Mouse (Mus musculus): ENCODE results near the gene Themis3.

Themis3 gene

DNA sequence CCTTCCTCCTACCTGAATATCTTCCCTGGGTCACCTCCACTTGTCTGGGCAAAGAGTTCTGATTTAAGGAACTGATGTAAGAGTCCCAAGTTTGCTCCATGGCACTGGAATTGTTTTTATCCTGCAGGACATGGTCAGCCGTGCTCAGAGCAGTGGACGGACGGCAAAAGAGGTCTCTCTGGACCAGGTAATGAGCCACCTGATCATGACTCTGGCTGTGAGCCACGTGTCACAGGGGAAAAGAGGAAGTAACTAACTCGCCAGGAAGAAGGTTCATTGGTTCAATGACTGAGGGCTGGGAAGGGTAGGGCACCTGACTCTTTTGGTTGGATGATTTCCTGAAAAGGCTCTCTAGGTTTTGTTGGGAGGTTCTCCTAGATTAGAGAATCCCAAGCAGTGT, at the start of gene Themis3:
Themis3 (minus strand) TSS at position 187 of the 400 bp plus-strand sequence.
- DNase-seq (ENCODE audit: low spot score) = no peak

DNA sequence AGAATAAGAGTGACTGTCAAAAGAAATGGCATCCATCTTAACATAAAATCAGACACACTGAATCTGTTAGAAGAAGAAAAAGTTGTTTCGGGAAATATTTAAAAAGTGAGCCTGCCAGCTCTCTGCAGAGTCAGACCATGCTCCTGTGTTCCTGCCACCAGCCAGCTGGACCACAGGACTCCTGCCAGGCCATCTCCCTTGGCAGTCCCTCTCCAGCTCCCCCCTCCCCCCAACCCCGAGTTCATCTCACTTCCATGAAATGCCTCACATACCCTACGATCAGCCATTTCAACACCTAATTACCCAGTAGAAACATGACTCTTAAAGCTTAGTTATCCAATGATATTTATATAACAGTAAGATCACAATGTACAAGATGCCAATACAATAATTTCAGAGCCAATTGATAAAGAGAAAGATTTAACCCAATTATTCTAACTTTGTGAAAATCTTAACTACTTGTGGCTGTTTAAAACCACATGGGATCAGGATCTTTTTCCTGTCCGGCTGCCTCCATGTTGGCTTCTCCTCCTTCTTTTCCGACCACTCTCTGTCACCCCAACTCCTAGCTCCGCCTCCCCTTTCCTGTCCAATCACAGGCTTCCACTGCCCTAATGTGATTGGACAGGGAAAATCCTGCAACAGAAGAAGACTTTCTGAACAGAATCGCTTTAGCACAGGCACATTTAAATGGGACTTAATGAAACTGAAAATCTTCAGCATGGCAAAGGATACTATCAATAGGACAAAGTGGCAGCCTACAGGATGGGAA, 43.7 kb upstream of the Themis3 start:
- no peak for DNase-seq (ENCODE audit: low spot score)

DNA sequence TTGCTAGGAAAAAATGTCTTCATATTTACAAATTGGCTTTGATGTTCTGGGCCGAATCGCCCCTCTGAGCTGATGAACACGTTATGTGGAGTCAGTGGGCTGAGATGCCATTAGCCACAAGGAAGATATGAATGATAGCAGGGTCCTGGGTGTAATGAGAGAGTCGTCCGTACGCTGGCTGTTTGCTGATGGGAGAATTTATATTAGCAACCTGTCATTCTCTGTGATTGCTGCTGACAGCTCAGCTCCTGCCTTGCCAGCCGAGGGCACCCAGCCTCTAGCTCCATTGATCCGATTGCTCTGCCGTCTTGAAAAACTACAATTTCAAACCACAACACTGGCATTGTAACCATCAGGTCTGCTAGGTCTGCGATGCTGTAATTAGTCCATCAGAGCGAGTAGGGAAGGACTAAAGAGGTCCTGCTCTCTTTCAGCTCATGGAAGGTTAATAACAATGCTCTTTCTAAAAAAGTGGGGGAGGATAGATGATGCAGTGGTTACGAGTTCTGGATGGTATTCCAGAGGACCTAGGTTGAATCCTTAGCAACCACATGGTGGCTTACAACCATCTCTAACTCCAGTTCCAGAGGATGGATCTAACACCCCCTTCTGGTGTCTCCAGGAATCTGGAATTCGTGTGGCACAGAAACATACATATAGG, 25.7 kb upstream of the Themis3 start:
- DNase-seq (ENCODE audit: low spot score) = no peak

DNA sequence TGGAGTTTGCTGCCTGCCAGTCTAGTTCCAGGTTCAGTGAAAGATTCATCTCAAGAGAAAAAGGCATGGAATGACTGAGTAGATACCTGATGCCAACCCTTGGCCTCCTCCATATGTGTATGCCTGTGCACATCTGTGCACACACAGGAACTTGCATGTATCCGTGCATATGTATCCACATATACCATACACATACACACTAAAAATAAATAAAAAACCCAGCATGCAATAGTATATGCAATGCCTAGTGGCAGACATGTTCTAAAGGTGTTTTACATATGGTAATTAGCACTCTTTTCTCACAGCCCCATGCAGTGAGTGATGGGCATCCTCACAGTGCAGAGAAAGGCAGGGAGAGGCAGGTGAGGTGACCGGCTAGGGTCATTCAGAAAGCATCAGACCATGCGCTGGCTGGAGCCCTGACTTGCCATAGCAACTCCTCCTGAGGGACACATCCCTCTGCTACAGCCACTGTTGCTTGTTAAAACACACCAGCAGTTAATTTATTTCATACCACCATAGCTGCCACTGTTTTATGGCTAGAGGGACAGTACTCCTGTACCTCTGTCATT, 24.9 kb upstream of the Themis3 start:
- no peak for DNase-seq (ENCODE audit: low spot score)

DNA sequence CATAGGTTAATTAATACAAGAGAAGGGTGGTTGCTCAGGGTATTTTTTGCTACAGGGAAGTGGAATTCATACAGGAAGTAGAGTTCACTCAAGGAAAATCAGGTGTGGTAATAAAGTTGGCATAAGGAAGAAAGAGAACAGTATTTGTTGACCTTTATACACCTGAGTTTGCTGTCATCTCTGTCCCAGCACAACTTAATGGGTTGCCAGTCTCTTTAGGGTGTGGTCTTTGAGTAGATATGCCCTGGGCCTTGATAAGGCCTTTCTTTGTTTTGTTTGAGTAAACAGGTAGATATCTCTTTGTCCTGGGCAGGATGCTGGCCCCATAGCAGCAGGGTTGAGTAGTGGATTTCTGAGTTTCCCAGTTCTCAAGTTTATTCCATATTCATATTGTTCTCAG, 15.6 kb upstream of the Themis3 start:
- no peak for DNase-seq (ENCODE audit: low spot score)

DNA sequence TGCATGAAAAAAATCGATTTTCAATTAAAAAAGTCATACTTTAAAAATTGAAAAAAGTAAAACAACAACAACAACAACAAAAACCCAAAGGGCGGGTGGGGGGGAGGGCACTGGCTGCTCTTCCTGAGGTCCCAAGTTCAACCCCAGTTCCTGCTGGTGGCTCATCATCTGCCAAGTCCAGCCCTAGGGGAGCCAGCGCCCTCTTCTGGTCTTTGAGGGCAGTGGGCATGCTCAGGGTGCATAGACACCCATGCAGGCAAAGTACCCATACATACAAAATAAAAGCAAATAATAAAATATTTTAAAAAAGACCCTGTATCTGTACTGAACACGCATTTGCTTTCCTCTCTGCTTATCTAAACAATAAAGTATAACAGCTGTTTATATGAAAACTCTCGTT, 10.5 kb upstream of the Themis3 start:
- DNase-seq (ENCODE audit: low spot score) = no peak

DNA sequence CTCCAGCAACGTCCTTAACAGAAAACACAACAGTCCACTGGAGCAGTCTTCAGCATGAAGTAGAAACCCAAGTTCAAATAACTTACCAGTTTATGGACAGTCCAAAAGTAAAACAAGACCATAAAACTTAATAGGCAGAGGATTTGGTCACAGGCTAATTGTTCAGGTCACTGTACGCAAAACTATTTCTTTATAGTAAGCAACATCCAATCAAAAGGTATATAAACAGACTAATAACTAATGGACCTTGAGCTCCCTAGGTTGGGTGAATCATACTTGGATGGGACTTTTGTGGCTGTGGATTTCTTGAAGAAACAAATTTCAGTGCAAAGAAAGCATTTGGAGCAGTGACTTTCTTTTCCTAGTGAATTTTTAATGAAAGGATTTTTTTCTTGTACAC, 6.8 kb upstream of the Themis3 start:
- DNase-seq (ENCODE audit: low spot score) = no peak

DNA sequence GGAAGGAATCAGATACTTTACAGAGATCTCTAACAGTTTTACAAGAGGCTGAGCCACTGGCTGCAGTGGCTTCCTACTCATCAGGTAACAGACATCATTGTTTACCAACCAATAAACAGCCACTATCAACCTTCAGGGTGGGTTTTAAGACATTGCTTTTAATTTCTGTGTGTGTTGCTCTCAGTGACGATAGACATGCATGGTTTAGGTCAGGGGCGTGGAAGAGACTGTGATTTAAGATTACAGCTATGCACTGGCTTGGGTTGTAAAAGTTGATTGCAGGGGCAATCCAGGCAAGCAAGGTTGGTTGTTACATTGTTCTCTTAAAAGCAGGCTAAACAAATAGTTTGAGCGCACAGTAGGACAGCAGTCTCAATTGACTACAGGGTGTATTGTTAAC, 1.4 kb upstream of the Themis3 start:
- no peak for DNase-seq (ENCODE audit: low spot score)

DNA sequence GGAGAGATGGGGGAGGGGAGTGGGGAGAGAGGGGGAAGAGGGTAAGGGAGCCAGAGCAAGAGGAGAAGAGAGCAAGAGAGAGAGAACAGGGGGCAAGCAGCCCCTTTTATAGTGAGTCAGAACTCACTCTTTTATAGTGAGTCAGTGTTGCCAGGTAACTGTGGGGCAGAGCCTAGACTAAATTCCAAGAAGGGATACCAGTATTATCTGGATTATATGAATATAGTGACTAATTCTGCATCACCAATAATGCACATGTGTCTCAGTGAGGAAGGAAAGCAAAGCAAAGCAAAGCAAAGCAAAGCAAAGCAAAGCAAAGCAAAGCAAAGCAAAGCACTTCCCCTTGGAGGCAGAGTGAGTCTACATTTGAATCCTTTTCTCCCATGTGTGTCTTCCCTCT, 835 bp upstream of the Themis3 start:
- DNase-seq (ENCODE audit: low spot score) = no peak

DNA sequence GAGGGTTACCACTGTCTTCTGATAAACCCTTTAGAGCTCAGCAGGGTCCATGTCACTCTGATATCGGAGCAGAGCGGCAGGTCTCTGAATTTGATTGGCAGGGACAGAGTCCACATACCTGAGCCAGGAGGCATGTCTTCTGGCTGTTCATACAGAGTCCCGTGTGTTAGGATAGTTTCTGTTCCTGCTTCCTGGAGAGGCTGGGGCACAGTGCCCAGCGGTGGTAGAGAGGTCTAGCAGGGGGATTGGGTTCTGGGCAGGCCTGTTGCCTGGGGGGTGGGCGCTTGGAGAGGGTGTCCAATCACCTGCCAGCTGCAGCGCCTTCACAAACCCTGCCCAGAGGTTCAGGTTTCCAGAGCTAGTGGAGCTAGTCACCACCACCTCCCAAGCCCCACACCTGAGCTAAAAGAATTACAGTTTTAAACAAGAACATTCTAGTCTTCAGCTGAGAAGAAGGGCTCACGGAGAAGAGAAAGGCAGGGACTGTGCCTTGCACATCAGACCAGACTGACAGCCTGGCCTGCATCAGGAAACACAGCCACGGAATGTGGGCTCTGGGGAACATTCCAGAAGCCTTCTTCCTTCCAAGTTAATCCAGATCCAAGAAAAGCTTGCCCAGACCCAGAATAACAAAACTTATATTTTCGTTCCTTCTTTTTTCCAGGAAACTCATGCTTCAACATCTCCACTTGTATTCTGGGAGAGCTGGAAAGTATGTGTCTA, 3.9 kb downstream of the Themis3 start:
- no peak for DNase-seq (ENCODE audit: low spot score)

DNA sequence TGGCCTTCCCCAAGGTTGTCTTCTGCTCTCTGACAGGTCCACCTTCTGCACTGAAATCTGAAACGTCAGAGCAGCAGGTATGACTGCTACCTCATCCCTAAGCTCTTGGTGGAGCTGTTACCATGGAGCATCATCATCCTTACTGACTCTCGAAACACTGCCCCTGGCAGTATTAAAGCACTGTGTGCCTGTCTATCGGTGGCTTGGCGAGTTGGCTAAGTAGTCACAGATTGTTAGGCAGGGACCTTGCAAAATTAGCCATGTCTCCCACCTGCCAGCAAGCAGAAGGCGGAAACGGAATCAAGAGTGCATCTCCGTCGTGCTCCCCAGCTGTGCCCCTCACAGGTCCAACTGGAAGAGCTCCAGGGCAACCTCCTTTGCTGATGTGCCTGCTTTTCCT, 4.6 kb downstream of the Themis3 start:
- DNase-seq (ENCODE audit: low spot score) = no peak

DNA sequence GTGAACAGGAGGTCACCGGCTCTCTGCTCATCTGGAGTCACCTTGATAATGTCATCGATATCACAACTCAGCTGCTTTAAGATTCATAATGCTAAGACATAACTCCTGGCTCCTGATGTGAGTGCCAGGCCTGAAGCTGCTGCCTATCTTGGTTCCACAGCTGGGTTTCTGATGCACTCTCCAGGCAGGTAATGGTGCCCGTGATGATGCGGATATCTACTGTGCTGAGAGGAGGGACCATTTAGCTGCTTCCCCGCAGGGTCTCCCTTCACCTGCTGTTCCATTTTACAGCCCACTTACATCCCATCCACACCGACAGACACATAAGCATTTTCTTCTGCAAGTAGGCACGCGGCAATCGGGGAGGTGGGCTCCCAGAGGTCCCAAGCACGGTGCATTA, 7.7 kb downstream of the Themis3 start:
- DNase-seq (ENCODE audit: low spot score) = no peak

DNA sequence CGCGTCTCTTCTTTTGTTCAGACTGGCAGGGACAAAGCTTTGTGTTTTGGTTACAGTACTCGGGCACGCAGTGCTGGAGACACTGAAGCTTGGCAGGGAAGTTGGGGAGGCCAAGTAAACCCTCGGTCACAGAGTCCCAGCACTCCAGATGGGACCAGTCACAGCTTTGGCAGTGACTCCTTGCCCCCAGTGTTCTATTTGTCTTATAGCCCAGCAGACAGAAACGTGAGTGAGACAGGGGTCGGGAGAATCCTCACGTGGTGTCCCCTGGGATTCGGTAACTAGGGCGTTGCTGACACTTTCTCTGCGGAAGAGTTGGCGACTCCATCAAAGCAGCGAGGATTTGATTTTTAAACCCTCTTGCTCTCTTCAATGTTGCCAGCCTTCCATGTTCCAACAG, 8.3 kb downstream of the Themis3 start:
- no peak for DNase-seq (ENCODE audit: low spot score)

DNA sequence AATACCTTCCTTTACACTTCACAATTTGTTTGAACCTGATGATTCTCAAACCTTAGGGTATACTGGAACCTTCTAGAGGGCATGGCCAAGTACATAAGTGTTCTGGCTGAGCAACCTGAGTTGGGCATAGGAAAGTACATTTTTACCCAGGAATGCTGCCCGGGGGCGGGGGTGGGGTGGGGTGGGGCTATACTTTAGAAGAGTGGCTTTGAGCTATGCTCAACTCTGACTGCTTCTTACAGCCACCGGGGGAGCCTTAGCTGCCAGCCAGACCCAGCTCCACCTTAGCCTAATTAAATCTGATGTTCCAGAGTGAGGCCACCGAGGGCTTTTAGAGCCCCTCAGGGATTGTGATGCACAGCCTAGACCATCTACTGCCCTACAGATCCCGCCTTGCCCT, 13.4 kb downstream of the Themis3 start:
- no peak for DNase-seq (ENCODE audit: low spot score)

DNA sequence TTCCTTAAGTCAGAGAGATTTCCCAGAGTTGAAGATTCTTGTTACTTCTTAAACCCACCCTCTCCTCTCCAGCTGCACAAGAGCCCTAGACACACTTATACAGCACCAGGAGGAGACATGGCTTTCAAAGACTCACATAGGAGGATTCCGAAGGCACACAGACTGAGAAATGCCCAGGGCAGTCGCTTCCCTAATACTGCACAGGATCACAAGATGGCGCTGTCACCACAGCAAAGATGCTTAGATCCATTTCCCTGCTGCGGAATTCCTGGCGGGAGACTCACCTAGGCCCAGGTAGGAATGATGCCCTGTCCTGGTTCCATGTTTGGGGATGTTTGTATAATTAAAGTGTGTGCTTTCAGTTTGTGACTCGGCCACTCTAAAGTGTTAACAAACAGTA, 16.4 kb downstream of the Themis3 start:
- DNase-seq (ENCODE audit: low spot score) = peak; percentile 23

DNA sequence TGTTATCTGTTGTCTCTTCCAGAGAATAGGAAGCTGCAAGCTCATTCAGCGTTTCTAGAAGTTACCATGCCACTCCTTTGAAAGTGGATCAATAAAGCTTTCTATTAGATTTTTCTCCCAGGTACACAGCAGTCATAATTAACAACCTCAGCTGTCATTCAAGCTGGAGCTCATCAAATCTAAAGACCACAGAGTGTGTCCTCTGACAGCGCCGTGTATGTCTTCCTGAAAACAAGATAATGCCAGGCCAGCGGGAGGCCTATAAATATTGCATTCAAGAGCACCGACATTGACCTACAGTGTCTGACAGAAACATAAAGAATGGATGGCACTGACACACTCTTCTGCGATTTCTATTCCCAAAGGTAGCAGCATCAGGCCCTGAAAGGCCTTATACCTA, 16.9 kb downstream of the Themis3 start:
- DNase-seq (ENCODE audit: low spot score) = no peak

DNA sequence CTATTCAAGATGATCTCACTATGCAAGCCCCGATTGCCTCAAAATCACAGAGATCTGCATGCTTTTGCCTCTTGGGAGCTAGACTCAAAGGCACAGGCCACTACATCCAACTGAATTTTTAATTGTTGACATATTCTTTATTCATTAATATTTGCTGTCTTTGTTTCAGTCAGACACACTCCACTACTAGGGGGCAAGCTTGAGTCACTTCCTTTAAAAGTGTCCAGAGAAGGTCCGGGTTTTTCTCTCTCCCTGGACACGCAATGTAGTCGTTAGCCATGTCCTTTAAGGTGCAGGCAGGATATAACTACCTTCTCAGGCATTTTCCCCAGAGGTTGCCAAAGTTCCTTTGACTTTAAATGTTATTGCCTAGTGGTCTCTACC, 21.8 kb downstream of the Themis3 start:
- DNase-seq (ENCODE audit: low spot score) = no peak

DNA sequence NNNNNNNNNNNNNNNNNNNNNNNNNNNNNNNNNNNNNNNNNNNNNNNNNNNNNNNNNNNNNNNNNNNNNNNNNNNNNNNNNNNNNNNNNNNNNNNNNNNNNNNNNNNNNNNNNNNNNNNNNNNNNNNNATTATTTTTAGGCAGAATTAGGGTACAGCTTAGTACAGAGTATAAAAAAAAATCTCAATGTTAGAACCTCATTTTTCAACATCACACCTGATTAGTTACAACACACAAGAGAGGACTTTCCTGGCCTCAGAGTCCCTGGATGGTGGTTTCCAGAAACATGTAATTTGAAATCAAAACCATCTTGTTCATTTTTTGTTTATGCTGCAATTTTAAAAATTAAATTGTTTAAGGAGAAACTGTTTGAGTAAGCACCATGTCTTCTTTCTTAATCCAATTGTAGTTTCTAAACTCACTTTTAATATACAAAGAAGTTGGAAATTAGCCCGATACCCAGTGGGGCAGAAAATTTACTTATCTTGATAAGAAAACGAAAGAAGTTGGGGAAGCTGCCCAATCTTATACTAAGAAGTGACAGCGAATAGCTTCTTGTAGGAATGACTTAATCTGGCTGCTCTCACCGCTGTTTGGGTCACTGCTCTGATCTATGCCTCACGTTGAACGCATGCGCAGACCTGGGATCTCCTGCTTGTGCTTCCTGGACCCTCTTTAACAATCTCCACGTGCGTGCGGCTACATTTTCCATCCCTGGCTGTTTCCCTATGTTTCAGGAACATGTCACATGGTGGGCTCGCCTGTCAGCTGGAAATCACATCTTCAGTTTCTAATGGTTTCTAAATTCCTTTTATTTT, 22.4 kb downstream of the Themis3 start:
- no peak for DNase-seq (ENCODE audit: low spot score)

DNA sequence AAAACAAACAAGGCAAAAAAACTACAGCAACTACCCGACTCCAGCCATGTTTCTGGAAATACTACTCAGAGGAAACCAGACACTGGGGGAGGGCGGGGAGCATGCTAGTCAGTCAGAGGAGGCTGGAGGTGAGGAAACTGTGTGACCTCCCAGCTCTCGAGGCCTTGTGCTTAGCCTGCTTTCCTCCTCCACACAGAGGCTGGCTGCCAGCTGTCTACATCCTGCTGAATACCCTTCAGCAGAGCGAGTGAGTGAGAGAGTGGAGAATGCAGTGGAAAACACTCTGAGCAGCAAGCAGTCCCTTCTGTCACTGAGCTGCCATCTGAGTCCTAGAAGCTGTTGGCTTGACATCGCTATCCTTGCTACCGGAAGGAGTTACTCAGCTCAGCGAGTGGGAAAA, 30.2 kb downstream of the Themis3 start:
- no peak for DNase-seq (ENCODE audit: low spot score)

DNA sequence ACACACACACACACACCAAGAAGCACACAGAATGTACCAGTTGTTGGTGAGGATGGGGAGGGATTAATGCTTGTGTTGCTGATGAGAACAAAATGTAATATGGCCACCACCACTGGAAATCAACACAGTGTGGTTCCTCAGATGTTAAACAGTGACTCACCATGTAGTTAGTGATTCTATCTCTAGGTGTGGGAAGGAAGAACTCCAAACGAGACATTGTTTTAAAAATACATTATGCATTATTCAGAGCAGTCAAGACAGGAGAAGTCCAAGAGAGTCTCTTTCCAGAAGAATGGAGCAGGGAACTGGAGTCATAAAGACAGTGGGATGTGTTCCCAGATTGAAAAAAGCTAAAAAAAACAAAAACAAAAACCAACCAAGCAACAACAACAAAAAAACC, 30.9 kb downstream of the Themis3 start:
- no peak for DNase-seq (ENCODE audit: low spot score)

DNA sequence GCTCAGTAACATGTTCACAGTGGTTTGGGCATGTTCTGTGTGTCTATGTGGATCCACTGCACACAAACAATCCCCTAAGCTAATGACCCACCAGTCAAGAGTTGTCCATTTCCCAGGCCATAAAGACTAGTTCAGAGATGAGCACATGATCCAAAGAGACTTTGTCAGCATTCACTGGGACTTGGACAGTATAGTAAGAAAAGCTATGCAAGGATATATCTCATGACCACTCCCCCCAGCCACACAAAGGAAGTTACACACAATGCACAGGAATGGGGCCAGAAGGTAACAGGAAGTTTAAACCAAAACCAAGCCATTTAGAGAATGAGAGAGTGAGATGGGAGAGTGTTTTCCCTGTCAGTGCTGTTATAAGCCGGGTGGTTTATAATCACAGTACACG, 33.0 kb downstream of the Themis3 start:
- no peak for DNase-seq (ENCODE audit: low spot score)

Measured in left cerebral cortex, adult 11 months (tissue).